Mouse (Mus musculus) brain, embryonic 14.5 days (tissue): ENCODE data around the gene Bcl7c.

Experiments
- CTCF ChIP-seq: fragments of 200-500 bp; IDR thresholded peaks from 2 replicates; pipeline ENCODE4 v1.5.1; 2012; ENCODE audit warnings: inconsistent platforms, mild to moderate bottlenecking, moderate library complexity, borderline replicate concordance; ENCODE audit not compliant: insufficient read depth, insufficient read length; ENCODE audit errors: extremely low read depth
- POLR2A ChIP-seq: fragments of 200-500 bp; IDR thresholded peaks from 2 replicates; pipeline ENCODE4 v1.6.1; 2012; ENCODE audit warnings: mild to moderate bottlenecking, inconsistent platforms, borderline replicate concordance; ENCODE audit not compliant: poor library complexity, insufficient read depth, insufficient read length, severe bottlenecking; ENCODE audit errors: extremely low read depth

DNA sequence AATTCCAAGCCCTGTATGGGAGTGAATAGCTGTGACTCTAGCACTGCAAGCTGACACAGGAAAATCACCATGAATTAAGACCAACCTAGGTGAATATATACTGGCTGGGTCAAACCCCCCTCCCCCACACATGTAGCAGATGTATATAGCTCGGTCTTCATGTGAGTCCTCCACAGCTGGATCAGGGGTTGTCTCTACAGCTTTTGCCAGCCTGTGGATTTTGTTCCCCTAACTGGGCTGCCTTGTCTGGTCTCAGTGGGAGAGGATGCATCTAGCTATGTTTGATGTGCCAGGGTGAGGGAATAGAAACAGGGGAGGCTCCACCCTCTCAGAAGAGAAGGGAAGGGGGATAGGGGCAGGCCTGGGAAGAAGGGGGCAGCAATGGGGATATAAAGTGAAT is 92.4 kb downstream of the Bcl7c start:
- no peak for TF ChIP-seq CTCF
- TF ChIP-seq POLR2A = no peak
